28 mouse cellular contexts compared by ENCODE assay signal in genomic region chr13:30400621-30401020, GRCm38 (mm10).
A peak's percentile ranks its signal among the peaks of the same experiment; 100 is the strongest.
DNase-seq lines count a peak whose midpoint lies in the region; ATAC-seq and TF ChIP-seq lines count a peak whose summit lies in the region.
"Had no signal": no experiment of that assay in that cellular context is flagged by ENCODE, and none has a peak within 500 bp of the region (broad histone marks: within the 10 kb centered on the region; RNA-seq: fewer than 3 reads in every experiment).

No protein-coding gene starts in this region.

- DNase-seq in embryo, embryonic 10.5 days (ENCODE audit: low spot score) = peak; percentile 5
- DNase-seq in embryo, embryonic 10 days (ENCODE audit: low spot score) = no peak
- no peak for DNase-seq in kidney, adult 18-20 months
- peak; percentile 2 for DNase-seq in midbrain, postnatal 0 days (ENCODE audit: low spot score)
- DNase-seq in midbrain, embryonic 11.5 days (ENCODE audit: low spot score, missing footprints) = no peak
- peak; percentile 53 for DNase-seq in brain, embryonic 14.5 days (ENCODE audit: low read depth)
- DNase-seq: adrenal gland, postnatal 25 days; cerebellum, adult 18-20 months; cerebellum, postnatal 25 days; embryo, embryonic 11 days; gastrocnemius, postnatal 14 days; heart, postnatal 14 days; kidney, adult 11 months; kidney, postnatal 10 days; layer of hippocampus, postnatal 36 days; left cerebral cortex, postnatal 4 days; liver; lung, adult 2 months; lung, postnatal 10 days; right cerebral cortex, postnatal 4 days; thymus, adult 2 months; thymus, postnatal 36 days had no signal

- H3K27me3 ChIP-seq in kidney, embryonic 15.5 days = no peaks in the 10 kb centered on the region
- H3K27me3 ChIP-seq in midbrain, postnatal 0 days (ENCODE audit: insufficient read depth, low read length) = no peaks in the 10 kb centered on the region
- H3K27me3 ChIP-seq in midbrain, embryonic 11.5 days (ENCODE audit: control insufficient read depth, insufficient read depth, low read length) = no peaks in the 10 kb centered on the region
- H3K27me3 ChIP-seq: hindbrain, embryonic 12.5 days had no signal

- H3K9ac ChIP-seq in kidney, embryonic 15.5 days = no peak overlapping the region
- H3K9ac ChIP-seq in midbrain, postnatal 0 days (replicated peaks; ENCODE audit: low read length, poor library complexity, severe bottlenecking) = no peak overlapping the region
- H3K9ac ChIP-seq in midbrain, embryonic 11.5 days (ENCODE audit: low read length) = no peak overlapping the region
- H3K9ac ChIP-seq: embryonic facial prominence, embryonic 13.5 days; hindbrain, embryonic 12.5 days; liver, embryonic 14.5 days had no signal

- H3K4me2 ChIP-seq in kidney, embryonic 15.5 days = no peak overlapping the region
- H3K4me2 ChIP-seq in midbrain, postnatal 0 days (ENCODE audit: low read depth, low read length, poor library complexity, severe bottlenecking) = no peak overlapping the region
- H3K4me2 ChIP-seq in midbrain, embryonic 11.5 days = no peak overlapping the region
- H3K4me2 ChIP-seq: embryonic facial prominence, embryonic 13.5 days; hindbrain, embryonic 12.5 days had no signal

- no peaks in the 10 kb centered on the region for H3K9me3 ChIP-seq in kidney, embryonic 15.5 days (replicated peaks)
- H3K9me3 ChIP-seq in midbrain, postnatal 0 days (ENCODE audit: low read length) = no peaks in the 10 kb centered on the region
- H3K9me3 ChIP-seq in midbrain, embryonic 11.5 days (ENCODE audit: control insufficient read depth, low read length) = no peaks in the 10 kb centered on the region
- H3K9me3 ChIP-seq: embryonic facial prominence, embryonic 13.5 days; hindbrain, embryonic 12.5 days had no signal

- no peak for TF ChIP-seq POLR2A in brain, embryonic 14.5 days (IDR thresholded peaks at IDR 0.05; ENCODE audit: borderline replicate concordance, extremely low read depth, insufficient read depth, insufficient read length, poor library complexity, severe bottlenecking)

- peak; percentile 51; the same call in 1 of the 2 replicates for ATAC-seq in kidney, embryonic 15.5 days (replicated peaks; ENCODE audit: low FRiP score)
- ATAC-seq in midbrain, postnatal 0 days (ENCODE audit: low FRiP score) = peak; percentile 7; the same call in 1 of the 2 replicates
- ATAC-seq in midbrain, embryonic 11.5 days (ENCODE audit: low FRiP score) = no peak

- H3K4me3 ChIP-seq in kidney, embryonic 15.5 days (replicated peaks) = no peak overlapping the region
- no peak overlapping the region for H3K4me3 ChIP-seq in midbrain, postnatal 0 days (ENCODE audit: low read depth, low read length)
- no peak overlapping the region for H3K4me3 ChIP-seq in midbrain, embryonic 11.5 days (ENCODE audit: low read depth, low read length)
- H3K4me3 ChIP-seq: embryonic facial prominence, embryonic 13.5 days; erythroblast, embryonic 14.5 days; hindbrain, embryonic 12.5 days had no signal

- H3K36me3 ChIP-seq in kidney, embryonic 15.5 days = no peaks in the 10 kb centered on the region
- no peaks in the 10 kb centered on the region for H3K36me3 ChIP-seq in midbrain, postnatal 0 days (ENCODE audit: insufficient read depth, low read length)
- H3K36me3 ChIP-seq in midbrain, embryonic 11.5 days (ENCODE audit: control insufficient read depth, insufficient read depth, low read length) = no peaks in the 10 kb centered on the region
- H3K36me3 ChIP-seq: embryonic facial prominence, embryonic 13.5 days; hindbrain, embryonic 12.5 days had no signal

- 47% methylated on average over 8 of the region's 8 CpGs for WGBS in kidney, embryonic 15.5 days
- 49% methylated on average over 8 of the region's 8 CpGs for WGBS in midbrain, postnatal 0 days
- WGBS in midbrain, embryonic 11.5 days = 68% methylated on average over 8 of the region's 8 CpGs

- no peak for TF ChIP-seq CTCF in midbrain, postnatal 0 days (IDR thresholded peaks at IDR 0.05)
- TF ChIP-seq CTCF in brain, embryonic 14.5 days (IDR thresholded peaks at IDR 0.05; ENCODE audit: borderline replicate concordance, extremely low read depth, insufficient read depth, insufficient read length) = no peak

- no peak overlapping the region for H3K27ac ChIP-seq in kidney, embryonic 15.5 days
- no peak overlapping the region for H3K27ac ChIP-seq in midbrain, postnatal 0 days (ENCODE audit: low read depth, low read length)
- no peak overlapping the region for H3K27ac ChIP-seq in midbrain, embryonic 11.5 days (ENCODE audit: low read depth, low read length)
- H3K27ac ChIP-seq: embryonic facial prominence, embryonic 13.5 days; hindbrain, embryonic 12.5 days; liver, embryonic 14.5 days; macrophage had no signal

- H3K4me1 ChIP-seq in kidney, embryonic 15.5 days = peaks cover 17% of the 10 kb centered on the region; the same call in 1 of the 2 replicates
- no peaks in the 10 kb centered on the region for H3K4me1 ChIP-seq in midbrain, postnatal 0 days (ENCODE audit: insufficient read depth, low read length)
- no peaks in the 10 kb centered on the region for H3K4me1 ChIP-seq in midbrain, embryonic 11.5 days (ENCODE audit: control insufficient read depth, insufficient read depth, low read length)
- H3K4me1 ChIP-seq: embryonic facial prominence, embryonic 13.5 days; hindbrain, embryonic 12.5 days had no signal

Comparison
In these comparisons a context has a peak if more than half of its experiments do, and no peak if none do; other contexts are left out.
1. DNase-seq: peak in embryo, embryonic 10.5 days (single experiment), midbrain, postnatal 0 days (single experiment) and brain, embryonic 14.5 days (single experiment); none in embryo, embryonic 10 days (single experiment), kidney, adult 18-20 months (single experiment) and midbrain, embryonic 11.5 days (single experiment).